Mouse (Mus musculus) embryonic facial prominence, embryonic 14.5 days (tissue): Measurements from ENCODE around the gene Col24a1. TPM values are rescaled to one million over a fixed set of nuclear protein-coding genes. Genes with fewer than 3 reads are reported as not detected.

ENCODE experiments used
- ATAC-seq: fragments of 200-750 bp; cut with Nextera tagmentation; 2 replicates; pipeline ENCODE4 v1.8.0; 2017; ENCODE audit warnings: low read depth, moderate number of reproducible peaks, moderate TSS enrichment
- DNase-seq: peaks from one replicate; pipeline ENCODE4 v3.0.0-alpha.2; 2015; ENCODE audit warnings: low spot score
- H3K27ac ChIP-seq: fragments of 300-500 bp; sonication (generic); replicated peaks from 2 replicates; pipeline ENCODE4 v1.5.1; 2014; ENCODE audit warnings: low read depth, mild to moderate bottlenecking, low read length, moderate library complexity
- H3K27me3 ChIP-seq: fragments of 300-500 bp; sonication (generic); replicated peaks from 2 replicates; pipeline ENCODE4 v1.6.1; 2014; ENCODE audit warnings: low read length; ENCODE audit not compliant: control insufficient read depth, insufficient read depth
- H3K36me3 ChIP-seq: fragments of 300-500 bp; sonication (generic); 2 replicates; pipeline ENCODE4 v1.6.1; 2014; ENCODE audit warnings: low read length, mixed read lengths; ENCODE audit not compliant: control insufficient read depth, insufficient read depth
- H3K4me1 ChIP-seq: fragments of 300-500 bp; sonication (generic); 2 replicates; pipeline ENCODE4 v1.6.1; 2014; ENCODE audit warnings: antibody characterized with exemption, low read length; ENCODE audit not compliant: control insufficient read depth, insufficient read depth
- H3K4me2 ChIP-seq: fragments of 300-500 bp; sonication (generic); 2 replicates; pipeline ENCODE4 v1.6.1; 2014; ENCODE audit warnings: low read depth, mild to moderate bottlenecking, low read length, moderate library complexity, mixed read lengths
- H3K4me3 ChIP-seq: fragments of 300-500 bp; sonication (generic); 2 replicates; pipeline ENCODE4 v1.5.1; 2014; ENCODE audit warnings: low read depth, mild to moderate bottlenecking, low read length
- H3K9ac ChIP-seq: fragments of 300-500 bp; sonication (generic); 2 replicates; pipeline ENCODE4 v1.6.1; 2014; ENCODE audit warnings: low read depth, mild to moderate bottlenecking, low read length, moderate library complexity, mixed read lengths
- H3K9me3 ChIP-seq: fragments of 300-500 bp; sonication (generic); 2 replicates; pipeline ENCODE4 v1.6.1; 2016; ENCODE audit warnings: low read length; ENCODE audit not compliant: control insufficient read depth
- WGBS: fragments of 180-500 bp; shearing (Covaris S2); extraction: QIAGEN DNeasy Blood & Tissue Kit; methylation state at CpG from one replicate; pipeline ENCODE4 v1.1.7; 2014; 5-methylcytosine and 5-hydroxymethylcytosine counted together
- polyA plus RNA-seq: library from polyadenylated mRNA; unstranded; fragments of >200 nt; fragmentation: Nextera tagmentation; extraction: Ambion mirVana; gene quantifications from 2 replicates; pipeline ENCODE4 v1.2.1, GENCODE M21; 2014

Gene Col24a1
- polyA plus RNA-seq, 1 experiment from 2014 or later, result 16.3 TPM

- Histone ChIP-seq H3K4me1 (0 out of 2 replicates have a peak, but pooled peaks cover 3% of the 10 kb centered on the region), H3K27ac (no peak overlapping the region), H3K4me2 (no peak overlapping the region), H3K9ac (no peak overlapping the region), H3K9me3 (peaks cover 3% of the 10 kb centered on the region; the same call in 1 of the 2 replicates), H3K36me3 (no peaks in the 10 kb centered on the region), H3K4me3 (no peak overlapping the region), H3K27me3 (no peaks in the 10 kb centered on the region)
- DNase-seq (no peak), ATAC-seq (no peak)
- 59% methylated on average over 2 of the region's 2 CpGs for WGBS
Measured at GRCm38 (mm10) chr3:145522311-145522710, 230.0 kb downstream of the Col24a1 start.

GRCm38 (mm10) chr3:145525266-145525665 is 233.0 kb downstream of the Col24a1 start:
- DNase-seq (peak; percentile 80), ATAC-seq (0 out of 2 replicates have a peak, but pooled peaks have one; percentile 33)
- WGBS, result 43% methylated on average over 4 of the region's 4 CpGs
- 0 out of 2 replicates have a peak, but pooled peaks cover 3% of the 10 kb centered on the region for H3K4me1 ChIP-seq
- H3K9me3 ChIP-seq, result no peaks in the 10 kb centered on the region
- no peak overlapping the region for H3K27ac ChIP-seq
- no peaks in the 10 kb centered on the region for H3K36me3 ChIP-seq
- H3K4me2 ChIP-seq, result no peak overlapping the region
- no peak overlapping the region for H3K9ac ChIP-seq
- H3K27me3 ChIP-seq, result no peaks in the 10 kb centered on the region
- H3K4me3 ChIP-seq, result no peak overlapping the region

- no peaks in the 10 kb centered on the region for H3K27me3 ChIP-seq
Measured at GRCm38 (mm10) chr3:145537870-145538269, 245.6 kb downstream of the Col24a1 start.

GRCm38 (mm10) chr3:145548441-145549415 is 256.5 kb downstream of the Col24a1 start:
- 73% methylated on average over 10 of the region's 10 CpGs for WGBS
- H3K9me3 ChIP-seq, result no peaks in the 10 kb centered on the region

More at GRCm38 (mm10) chr3:145537870-145538269, 245.6 kb downstream of the Col24a1 start:
- no peak overlapping the region for H3K9ac ChIP-seq
- H3K36me3 ChIP-seq, result no peaks in the 10 kb centered on the region
- no peak for DNase-seq
- ATAC-seq, result no peak
- H3K4me3 ChIP-seq, result no peak overlapping the region
- H3K9me3 ChIP-seq, result 0 out of 2 replicates have a peak, but pooled peaks cover under 1% of the 10 kb centered on the region
- 45% methylated on average over 1 of the region's 1 CpGs for WGBS
- no peak overlapping the region for H3K27ac ChIP-seq
- H3K4me1 ChIP-seq, result no peaks in the 10 kb centered on the region
- H3K4me2 ChIP-seq, result no peak overlapping the region

GRCm38 (mm10) chr3:145550216-145550615 is 257.9 kb downstream of the Col24a1 start:
- Histone ChIP-seq H3K9ac (no peak overlapping the region), H3K27me3 (no peaks in the 10 kb centered on the region), H3K4me2 (no peak overlapping the region), H3K4me3 (no peak overlapping the region), H3K4me1 (no peaks in the 10 kb centered on the region), H3K9me3 (no peaks in the 10 kb centered on the region), H3K27ac (no peak overlapping the region), H3K36me3 (no peaks in the 10 kb centered on the region)
- ATAC-seq (no peak), DNase-seq (no peak)
- WGBS, result 70% methylated on average over 3 of the region's 3 CpGs

More at GRCm38 (mm10) chr3:145548441-145549415, 256.5 kb downstream of the Col24a1 start:
- H3K4me2 ChIP-seq, result no peak overlapping the region
- ATAC-seq (no peak; the same call in 1 of the 2 replicates), DNase-seq (peak; percentile 21)
- no peaks in the 10 kb centered on the region for H3K36me3 ChIP-seq
- no peaks in the 10 kb centered on the region for H3K4me1 ChIP-seq
- H3K27me3 ChIP-seq, result no peaks in the 10 kb centered on the region
- no peak overlapping the region for H3K4me3 ChIP-seq
- no peak overlapping the region for H3K9ac ChIP-seq
- no peak overlapping the region for H3K27ac ChIP-seq

GRCm38 (mm10) chr3:145554388-145554787 is 262.1 kb downstream of the Col24a1 start:
- H3K4me2 ChIP-seq, result no peak overlapping the region
- WGBS, result 92% methylated on average over 2 of the region's 2 CpGs
- H3K36me3 ChIP-seq, result no peaks in the 10 kb centered on the region
- H3K27ac ChIP-seq, result no peak overlapping the region
- no peaks in the 10 kb centered on the region for H3K4me1 ChIP-seq
- no peak for ATAC-seq
- DNase-seq, result no peak
- H3K9me3 ChIP-seq, result no peaks in the 10 kb centered on the region
- H3K27me3 ChIP-seq, result no peaks in the 10 kb centered on the region
- no peak overlapping the region for H3K9ac ChIP-seq
- H3K4me3 ChIP-seq, result no peak overlapping the region

- WGBS, result 92% methylated on average over 10 of the region's 10 CpGs
- H3K9me3 ChIP-seq, result no peaks in the 10 kb centered on the region
- H3K4me1 ChIP-seq, result no peaks in the 10 kb centered on the region
- H3K36me3 ChIP-seq, result no peaks in the 10 kb centered on the region
- H3K4me2 ChIP-seq, result no peak overlapping the region
- no peak overlapping the region for H3K27ac ChIP-seq
- no peak for DNase-seq
- ATAC-seq, result no peak
- no peaks in the 10 kb centered on the region for H3K27me3 ChIP-seq
- H3K9ac ChIP-seq, result no peak overlapping the region
- no peak overlapping the region for H3K4me3 ChIP-seq
Measured at GRCm38 (mm10) chr3:145556206-145556605, 263.9 kb downstream of the Col24a1 start.

- H3K4me3 ChIP-seq, result no peak overlapping the region
- H3K27me3 ChIP-seq, result no peaks in the 10 kb centered on the region
- no peaks in the 10 kb centered on the region for H3K4me1 ChIP-seq
- H3K4me2 ChIP-seq, result no peak overlapping the region
- H3K9me3 ChIP-seq, result 0 out of 2 replicates have a peak, but pooled peaks cover 13% of the 10 kb centered on the region
- no peak for DNase-seq
- no peak overlapping the region for H3K9ac ChIP-seq
- H3K27ac ChIP-seq, result no peak overlapping the region
- ATAC-seq, result no peak
- 92% methylated on average over 5 of the region's 5 CpGs for WGBS
- H3K36me3 ChIP-seq, result no peaks in the 10 kb centered on the region
Measured at GRCm38 (mm10) chr3:145559675-145560074, 267.4 kb downstream of the Col24a1 start.
